Mouse (Mus musculus) forebrain, embryonic 10.5 days (tissue): ENCODE results near the gene Ugt1a9. TPM values are rescaled to one million over a fixed set of nuclear protein-coding genes. Genes with fewer than 3 reads are reported as not detected.
A peak's percentile ranks its signal among the peaks of the same experiment; 100 is the strongest.
"Not testable (repeated sequence)": the region's sequence is repeated elsewhere in the genome, so short reads cannot be mapped to it uniquely, and the experiment has no call there.

Experiments used
- DNase-seq: peaks from one replicate; pipeline ENCODE4 v3.0.0-alpha.2; 2017; ENCODE audit warnings: low spot score; ENCODE audit errors: extremely low spot score
- H3K27ac ChIP-seq: fragments of 300-500 bp; sonication (generic); 2 replicates; pipeline ENCODE4 v1.5.1; 2016; ENCODE audit warnings: mild to moderate bottlenecking
- H3K27me3 ChIP-seq: fragments of 300-500 bp; sonication (generic); 2 replicates; pipeline ENCODE4 v1.6.1; 2016; ENCODE audit warnings: mild to moderate bottlenecking; ENCODE audit not compliant: poor library complexity, severe bottlenecking
- H3K36me3 ChIP-seq: fragments of 300-500 bp; sonication (generic); replicated peaks from 2 replicates; pipeline ENCODE4 v1.6.1; 2016; ENCODE audit warnings: mild to moderate bottlenecking, moderate library complexity
- H3K4me1 ChIP-seq: fragments of 300-500 bp; sonication (generic); 2 replicates; pipeline ENCODE4 v1.6.1; 2016
- H3K4me3 ChIP-seq: fragments of 300-500 bp; sonication (generic); 2 replicates; pipeline ENCODE4 v1.5.1; 2016; ENCODE audit warnings: mild to moderate bottlenecking, moderate library complexity
- H3K9me3 ChIP-seq: fragments of 300-500 bp; sonication (generic); 2 replicates; pipeline ENCODE4 v1.6.1; 2016; ENCODE audit warnings: mild to moderate bottlenecking, moderate library complexity
- WGBS: fragments of 180-500 bp; shearing (Covaris S2); methylation state at CpG from one replicate; pipeline ENCODE4 v1.1.7; 2016; 5-methylcytosine and 5-hydroxymethylcytosine counted together
- polyA plus RNA-seq: library from polyadenylated mRNA; unstranded; fragments of >200 nt; fragmentation: Nextera tagmentation; extraction: Ambion mirVana; gene quantifications from 2 replicates; pipeline ENCODE4 v1.2.1, GENCODE M21; 2016

The Ugt1a9 gene
- polyA plus RNA-seq, 1 experiment from 2014 or later, result not detected

- Histone ChIP-seq H3K27ac (no peak overlapping the region), H3K9me3 (no peaks in the 10 kb centered on the region), H3K4me3 (no peak overlapping the region), H3K27me3 (no peaks in the 10 kb centered on the region), H3K4me1 (peaks cover 3% of the 10 kb centered on the region; the same call in 1 of the 2 replicates), H3K36me3 (no peaks in the 10 kb centered on the region)
- DNase-seq, result no peak
These were observed 21.7 kb downstream of the Ugt1a9 start for GRCm38 (mm10) chr1:88092341-88092740.

GRCm38 (mm10) chr1:88094270-88094676 is 23.7 kb downstream of the Ugt1a9 start:
- H3K27me3 ChIP-seq, H3K27ac ChIP-seq, H3K4me3 ChIP-seq, H3K9me3 ChIP-seq, H3K4me1 ChIP-seq, H3K36me3 ChIP-seq, DNase-seq: not testable (repeated sequence)
- WGBS, result 79% methylated on average over 3 of the region's 3 CpGs

- Histone ChIP-seq H3K27ac (peak within 1 kb of the TSS; percentile 53; the same call in 1 of the 2 replicates), H3K27me3 (no peaks in the 10 kb centered on the region), H3K4me3 (no peak within 1 kb of the TSS), H3K36me3 (no peaks in the 10 kb centered on the region), H3K4me1 (peaks cover 3% of the 10 kb centered on the region; the same call in 1 of the 2 replicates), H3K9me3 (no peaks in the 10 kb centered on the region)
- 73% methylated on average over 10 of the region's 10 CpGs for WGBS
- DNase-seq, result no peak
These were observed 24.4 kb downstream of the Ugt1a9 start, which contains the start of gene Ugt1a7c for GRCm38 (mm10) chr1:88094941-88095492. Ugt1a7c (plus strand) TSS chr1:88095062.

- H3K27me3 ChIP-seq, H3K27ac ChIP-seq, DNase-seq, H3K4me1 ChIP-seq, H3K9me3 ChIP-seq, H3K36me3 ChIP-seq, H3K4me3 ChIP-seq: not testable (repeated sequence)
- 87% methylated on average over 3 of the region's 3 CpGs for WGBS
These were observed 27.9 kb downstream of the Ugt1a9 start for GRCm38 (mm10) chr1:88098546-88098945.

- DNase-seq, H3K9me3 ChIP-seq, H3K4me3 ChIP-seq, H3K36me3 ChIP-seq, H3K27me3 ChIP-seq, H3K4me1 ChIP-seq, H3K27ac ChIP-seq: not testable (repeated sequence)
- 81% methylated on average over 2 of the region's 2 CpGs for WGBS
These were observed 29.1 kb downstream of the Ugt1a9 start for GRCm38 (mm10) chr1:88099691-88100090.

GRCm38 (mm10) chr1:88103019-88103418 is 32.4 kb downstream of the Ugt1a9 start, which contains the start of gene Ugt1a6b:
Ugt1a6b (plus strand) TSS chr1:88103252.
- not testable (repeated sequence) for H3K4me1 ChIP-seq, H3K4me3 ChIP-seq, H3K9me3 ChIP-seq, H3K36me3 ChIP-seq, H3K27me3 ChIP-seq, DNase-seq, H3K27ac ChIP-seq
- 74% methylated on average over 3 of the region's 3 CpGs for WGBS

- H3K9me3 ChIP-seq, H3K36me3 ChIP-seq, DNase-seq, H3K4me1 ChIP-seq, H3K27ac ChIP-seq, H3K27me3 ChIP-seq, H3K4me3 ChIP-seq: not testable (repeated sequence)
- WGBS, result 90% methylated on average over 5 of the region's 5 CpGs
These were observed 33.3 kb downstream of the Ugt1a9 start for GRCm38 (mm10) chr1:88103697-88104468.

- no peaks in the 10 kb centered on the region for H3K4me1 ChIP-seq
- no peak overlapping the region for H3K27ac ChIP-seq
- 84% methylated on average over 1 of the region's 1 CpGs for WGBS
- no peak for DNase-seq
- no peaks in the 10 kb centered on the region for H3K9me3 ChIP-seq
- no peak overlapping the region for H3K4me3 ChIP-seq
- no peaks in the 10 kb centered on the region for H3K36me3 ChIP-seq
- no peaks in the 10 kb centered on the region for H3K27me3 ChIP-seq
These were observed 34.2 kb downstream of the Ugt1a9 start for GRCm38 (mm10) chr1:88104667-88105430.

- H3K9me3 ChIP-seq, result no peaks in the 10 kb centered on the region
- H3K27ac ChIP-seq, result no peak overlapping the region
- whole genome bisulfite sequencing, result 70% methylated on average over 2 of the region's 2 CpGs
- H3K4me3 ChIP-seq, result no peak overlapping the region
- no peak for DNase-seq
- H3K27me3 ChIP-seq, result no peaks in the 10 kb centered on the region
- no peaks in the 10 kb centered on the region for H3K36me3 ChIP-seq
- H3K4me1 ChIP-seq, result no peaks in the 10 kb centered on the region
These were observed 35.1 kb downstream of the Ugt1a9 start for GRCm38 (mm10) chr1:88105656-88106055.

- not testable (repeated sequence) for H3K9me3 ChIP-seq, H3K36me3 ChIP-seq, H3K27me3 ChIP-seq, H3K4me1 ChIP-seq, H3K4me3 ChIP-seq, DNase-seq, H3K27ac ChIP-seq
- WGBS, result 84% methylated on average over 2 of the region's 2 CpGs
These were observed 38.5 kb downstream of the Ugt1a9 start for GRCm38 (mm10) chr1:88109027-88109557.

GRCm38 (mm10) chr1:88109604-88110003 is 39.0 kb downstream of the Ugt1a9 start:
- not testable (repeated sequence) for H3K9me3 ChIP-seq, H3K4me3 ChIP-seq, H3K4me1 ChIP-seq, DNase-seq, H3K27ac ChIP-seq, H3K27me3 ChIP-seq, H3K36me3 ChIP-seq
- WGBS, result 90% methylated on average over 2 of the region's 2 CpGs

- not testable (repeated sequence) for H3K9me3 ChIP-seq, H3K27me3 ChIP-seq, H3K27ac ChIP-seq, H3K36me3 ChIP-seq, H3K4me1 ChIP-seq, H3K4me3 ChIP-seq, DNase-seq
- WGBS, result 89% methylated on average over 6 of the region's 6 CpGs
These were observed 42.2 kb downstream of the Ugt1a9 start for GRCm38 (mm10) chr1:88112769-88113168.

GRCm38 (mm10) chr1:88120550-88120949 is 50.0 kb downstream of the Ugt1a9 start:
- H3K27me3 ChIP-seq, H3K36me3 ChIP-seq, H3K9me3 ChIP-seq, H3K27ac ChIP-seq, H3K4me1 ChIP-seq, DNase-seq, H3K4me3 ChIP-seq: not testable (repeated sequence)
- WGBS, result 11% methylated on average over 4 of the region's 4 CpGs
